Mouse (Mus musculus) MEL (cell line): ENCODE data around the gene Fchsd2.

Source experiments
- CTCF ChIP-seq, 3 experiments: IDR thresholded peaks in 2 of 3; conservative IDR thresholded peaks in 1 of 3; 2 replicates each; pipeline ENCODE4 v1.5.1; 2011 to 2012; ENCODE audit warnings: low read length in 3 of 3, low read depth in 2 of 3, mild to moderate bottlenecking in 2 of 3, improper control_type of control experiment in 1 of 3, inconsistent platforms in 1 of 3, mixed read lengths in 1 of 3, moderate library complexity in 1 of 3; ENCODE audit not compliant: control insufficient read depth in 1 of 3, insufficient read depth in 1 of 3, poor library complexity in 1 of 3, severe bottlenecking in 1 of 3
- ELF1 ChIP-seq: IDR thresholded peaks from 2 replicates; pipeline ENCODE4 v1.6.1; 2014; ENCODE audit warnings: low read depth, mild to moderate bottlenecking, inconsistent platforms, low read length, improper control_type of control experiment, moderate library complexity
- EP300 ChIP-seq, 2 experiments: IDR thresholded peaks; 2 replicates each; pipeline ENCODE4 v1.6.1; 2011; ENCODE audit warnings: improper control_type of control experiment in 2 of 2, low read length in 2 of 2, low read depth in 1 of 2, mild to moderate bottlenecking in 1 of 2
- POLR2A ChIP-seq, 2 experiments: IDR thresholded peaks; 2 replicates each; pipeline ENCODE4 v1.6.1; 2011 to 2012; ENCODE audit warnings: low read length in 2 of 2, mild to moderate bottlenecking in 2 of 2, control low read depth in 1 of 2, improper control_type of control experiment in 1 of 2, low read depth in 1 of 2, moderate library complexity in 1 of 2; ENCODE audit not compliant: control insufficient read depth in 1 of 2, insufficient read depth in 1 of 2, poor library complexity in 1 of 2

- TF ChIP-seq ELF1 (no peak), POLR2A (IDR thresholded peaks at IDR 0.05; ENCODE audit: control insufficient read depth in 1 of 2, insufficient read depth in 1 of 2, low read depth in 1 of 2, low read length in 2 of 2, poor library complexity in 1 of 2) (no peak), EP300 (IDR thresholded peaks at IDR 0.05; ENCODE audit: low read depth in 1 of 2, low read length in 2 of 2) (no peak), CTCF (IDR thresholded peaks at IDR 0.05 in 2 of 3, conservative IDR thresholded peaks at IDR 0.05 in 1 of 3; ENCODE audit: control insufficient read depth in 1 of 3, insufficient read depth in 1 of 3, low read depth in 2 of 3, low read length in 3 of 3, poor library complexity in 1 of 3, severe bottlenecking in 1 of 3) (no peak)
Measured at GRCm38 (mm10) chr7:101329606-101330005, 236.9 kb downstream of the Fchsd2 start.
